Mouse (Mus musculus) mature B cell (primary cell): Measurements from ENCODE around the gene Mras.

ENCODE experiments used
- in situ Hi-C: fragments of 300-500 bp; cut with MboI; formaldehyde crosslinking; loops from 2 replicates; pipeline ENCODE4 v1.14.3; 2019

The Mras gene

DNA sequence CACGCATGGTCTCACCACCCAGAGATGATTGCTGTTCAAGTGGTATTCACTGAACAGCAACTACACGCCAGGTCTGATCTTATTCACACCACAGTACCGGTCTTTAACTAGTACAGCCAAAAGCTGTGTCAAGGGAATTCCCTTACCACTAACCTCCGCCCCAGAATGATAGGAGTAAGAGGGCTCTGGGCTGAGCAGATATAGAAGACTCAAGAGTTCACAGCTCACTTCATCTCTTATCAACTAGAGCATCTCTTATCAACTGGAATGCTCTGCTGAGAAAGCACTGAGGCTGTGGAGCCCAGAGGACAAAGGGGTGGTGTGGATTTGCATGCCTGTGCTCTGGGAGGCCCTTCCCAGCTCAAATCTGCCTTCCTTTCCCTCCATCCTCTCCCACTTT lies 25.4 kb downstream of the Mras start:
- in situ Hi-C loops, result no loop called here

DNA sequence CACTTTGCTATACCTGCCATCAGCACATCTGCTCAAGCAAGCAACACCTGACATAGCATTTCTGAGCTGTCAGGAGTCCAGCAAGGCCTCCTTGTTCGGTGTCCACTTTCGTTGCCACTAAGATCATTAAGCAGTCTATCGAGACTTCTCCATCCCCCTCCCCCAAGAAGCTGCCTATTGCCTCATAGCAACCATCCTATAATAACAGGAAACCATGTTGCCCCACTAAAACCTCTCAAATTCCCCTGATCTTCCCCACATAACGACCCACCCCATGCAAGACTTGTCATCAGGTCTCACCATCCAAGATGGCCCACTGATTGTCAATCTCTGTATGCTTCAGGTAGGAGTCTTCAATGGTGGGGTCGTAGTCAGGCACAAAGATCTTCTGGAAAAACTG lies 26.1 kb downstream of the Mras start:
- in situ Hi-C loops, result no loop called here

DNA sequence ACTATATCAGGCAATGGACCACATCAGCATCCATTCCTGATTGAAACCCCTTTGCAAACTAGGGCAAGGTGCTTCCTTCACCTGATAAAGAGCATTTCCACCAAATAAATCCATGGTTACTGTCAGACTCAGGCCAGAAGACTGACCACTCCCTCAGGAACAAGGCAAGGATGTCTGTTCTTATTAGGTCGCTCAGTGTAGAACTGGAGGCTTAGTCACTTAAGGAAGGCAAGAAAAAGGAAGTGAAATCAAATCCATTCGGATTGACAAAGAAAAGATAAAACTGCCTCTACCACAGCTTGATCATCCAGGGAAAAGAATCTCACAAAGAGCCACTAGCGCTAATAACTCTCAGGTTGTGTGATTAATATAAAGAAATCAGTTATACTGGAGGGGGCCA lies 27.9 kb downstream of the Mras start:
- in situ Hi-C loops, result no loop called here

DNA sequence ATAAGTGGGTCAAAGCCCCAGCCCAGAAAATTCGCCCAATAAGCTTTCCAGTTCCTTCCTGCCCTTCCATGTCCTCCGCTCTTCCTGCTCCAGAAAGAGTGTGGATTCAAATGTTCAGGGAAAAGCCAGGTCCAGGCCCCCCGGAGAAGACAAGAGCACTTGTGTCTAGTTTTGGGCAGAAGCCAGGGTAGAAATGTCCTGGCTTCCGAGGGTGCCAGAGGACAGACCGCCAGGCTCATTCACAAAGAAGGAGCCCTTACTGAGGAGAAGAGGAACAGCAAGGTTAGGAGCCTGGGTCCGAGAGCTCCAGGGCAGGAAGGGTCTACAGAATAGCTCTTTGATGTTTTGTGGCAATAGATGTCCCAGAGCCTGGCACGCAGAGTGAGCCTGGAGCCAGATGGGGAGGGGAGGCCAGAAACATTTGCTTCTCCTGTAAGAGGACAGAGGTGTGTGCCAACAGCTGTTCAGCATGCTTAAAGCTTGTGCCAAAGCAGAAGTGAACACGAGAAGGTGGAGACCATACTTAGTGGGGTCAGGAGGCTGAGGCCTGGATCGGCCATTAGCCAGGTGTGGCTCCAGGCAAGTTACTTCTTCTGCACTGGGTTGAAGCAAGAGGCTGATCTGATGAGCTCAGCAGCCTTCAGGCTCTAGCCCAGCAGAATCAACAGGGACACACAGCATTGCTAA lies 35.8 kb downstream of the Mras start:
- in situ Hi-C loops, result no loop called here

DNA sequence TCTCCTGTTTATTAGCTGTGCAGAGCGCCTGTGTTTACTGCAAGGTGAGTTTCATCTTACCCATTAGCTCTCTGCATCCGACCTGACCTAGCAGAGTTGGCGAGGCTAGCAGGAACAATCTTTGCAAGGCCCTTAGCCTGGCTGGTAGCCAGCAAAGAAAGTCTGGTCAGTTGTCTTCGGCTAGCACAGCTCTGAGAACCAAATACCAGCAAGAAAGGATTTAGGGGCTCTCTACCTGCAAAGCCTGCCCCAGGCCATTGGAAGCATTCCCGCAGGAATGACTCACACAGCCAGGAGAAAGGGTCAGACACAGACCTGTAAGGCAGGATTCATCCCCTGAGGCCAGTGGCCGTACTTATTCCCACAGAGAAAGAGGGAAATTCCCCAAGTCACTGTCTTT lies 36.4 kb downstream of the Mras start:
- in situ Hi-C loops, result no loop called here

DNA sequence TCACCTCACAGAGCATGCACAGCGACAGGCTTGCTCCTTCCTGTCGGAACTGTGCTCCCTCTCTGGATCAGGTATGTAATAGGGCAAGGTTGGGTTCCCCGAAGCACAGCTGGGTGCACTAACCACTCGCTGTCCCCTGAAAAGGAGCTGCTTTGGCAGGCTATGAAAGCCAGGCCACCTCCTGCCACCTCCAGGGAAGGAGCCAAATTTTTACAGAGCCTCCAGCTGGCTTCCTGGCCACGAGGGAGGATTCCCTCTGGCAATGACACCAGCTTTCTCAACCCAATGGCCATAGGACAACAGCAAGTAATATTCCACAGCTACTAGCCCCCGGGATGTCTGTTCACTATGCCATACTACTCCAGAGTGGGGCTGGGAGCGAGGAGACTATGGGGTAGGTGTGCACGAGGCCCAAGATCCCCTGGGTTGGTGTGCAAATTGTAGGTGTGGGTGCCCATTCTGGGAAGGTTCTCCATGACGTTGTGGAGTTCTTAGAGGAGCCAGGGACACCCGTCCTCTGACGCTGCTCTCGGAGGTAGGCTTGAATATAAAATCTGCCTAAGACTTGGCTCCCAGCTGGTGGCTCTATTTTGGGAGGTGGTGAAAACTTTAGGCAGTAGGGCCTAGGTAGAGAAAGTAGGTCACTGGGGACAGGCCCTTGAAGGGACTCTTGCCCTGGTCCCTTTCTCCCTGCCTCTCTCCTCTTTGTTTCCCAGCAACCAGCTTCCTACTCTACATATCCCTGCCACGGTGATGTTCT lies 39.9 kb downstream of the Mras start:
- in situ Hi-C loops, result no loop called here

DNA sequence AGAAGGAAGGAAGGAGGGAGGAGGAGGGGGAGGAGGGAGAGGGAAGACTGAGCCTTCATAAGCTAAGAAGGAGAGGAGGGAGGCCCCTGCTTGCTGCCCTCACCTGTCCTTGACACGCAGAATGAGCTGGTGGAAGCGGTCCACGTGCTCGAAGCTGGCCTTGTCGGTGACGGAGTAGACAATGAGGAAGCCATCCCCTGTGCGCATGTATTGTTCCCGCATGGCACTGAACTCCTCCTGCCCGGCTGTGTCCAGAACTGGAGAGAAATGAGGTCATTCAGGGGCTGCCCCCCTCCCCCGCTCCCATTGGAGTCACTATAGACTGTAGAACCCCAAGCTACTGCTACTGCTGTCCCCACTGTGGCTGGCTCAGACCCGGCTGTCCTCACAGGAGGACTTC lies 42.8 kb downstream of the Mras start:
- in situ Hi-C loops, result no loop called here

DNA sequence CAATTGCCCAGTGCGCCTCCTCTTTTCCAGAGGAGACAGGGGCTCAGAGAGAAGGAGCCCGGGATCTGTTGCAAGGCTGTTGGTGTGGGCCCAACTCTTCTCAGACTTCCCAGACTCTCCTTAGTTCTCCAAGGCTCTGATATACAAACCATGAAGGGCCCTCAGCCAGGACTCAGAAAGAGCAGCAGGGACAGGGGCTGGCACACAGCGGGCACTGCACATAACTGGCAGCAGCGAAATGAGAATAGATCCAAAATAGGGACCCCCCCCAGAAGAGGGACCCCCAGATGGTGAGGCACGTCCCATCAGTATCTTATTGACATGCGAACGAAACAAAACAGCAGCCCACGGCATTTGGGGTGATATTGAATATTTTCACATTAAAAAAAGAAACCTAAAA lies 44.0 kb downstream of the Mras start:
- in situ Hi-C loops, result no loop called here

DNA sequence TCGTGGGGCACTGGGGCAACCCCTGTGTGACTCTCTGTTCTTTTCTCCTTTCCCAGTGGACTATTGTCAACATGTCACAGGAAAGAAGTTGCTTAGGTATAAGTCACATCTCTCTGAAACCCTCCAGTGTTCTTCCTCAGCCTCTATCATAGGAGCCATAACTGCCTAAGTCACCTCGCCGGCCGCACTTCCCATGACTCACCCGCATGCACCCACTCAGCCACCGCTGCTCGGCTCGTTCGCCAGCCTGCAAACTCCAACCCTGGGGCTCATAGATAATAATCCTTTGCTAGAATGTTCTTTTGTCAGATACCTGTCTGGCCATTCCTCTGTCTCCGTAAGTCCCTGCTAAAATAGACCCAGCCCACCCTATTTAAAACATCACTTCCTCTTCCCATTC lies 45.6 kb downstream of the Mras start:
- in situ Hi-C loops, result no loop called here

DNA sequence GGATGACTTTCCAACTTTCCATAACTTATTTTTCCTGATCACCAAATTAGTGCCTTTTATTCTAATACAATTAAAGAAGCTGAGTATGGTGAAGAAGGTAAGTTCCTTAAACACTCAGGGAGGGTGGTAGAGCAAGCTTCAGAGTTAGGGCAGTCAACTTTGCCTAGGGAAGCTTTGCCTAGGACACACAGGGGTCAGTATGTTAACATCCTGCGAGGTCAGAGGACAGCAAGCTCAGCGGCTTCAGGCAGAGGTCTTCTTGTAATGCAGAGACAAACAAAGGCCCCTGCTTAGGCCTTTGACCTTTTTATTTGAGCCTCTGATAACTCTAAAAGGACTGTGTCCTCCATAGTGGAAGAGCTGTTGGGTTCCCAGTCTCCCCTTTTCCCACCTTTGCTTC lies 46.5 kb downstream of the Mras start:
- in situ Hi-C loops, result no loop called here

DNA sequence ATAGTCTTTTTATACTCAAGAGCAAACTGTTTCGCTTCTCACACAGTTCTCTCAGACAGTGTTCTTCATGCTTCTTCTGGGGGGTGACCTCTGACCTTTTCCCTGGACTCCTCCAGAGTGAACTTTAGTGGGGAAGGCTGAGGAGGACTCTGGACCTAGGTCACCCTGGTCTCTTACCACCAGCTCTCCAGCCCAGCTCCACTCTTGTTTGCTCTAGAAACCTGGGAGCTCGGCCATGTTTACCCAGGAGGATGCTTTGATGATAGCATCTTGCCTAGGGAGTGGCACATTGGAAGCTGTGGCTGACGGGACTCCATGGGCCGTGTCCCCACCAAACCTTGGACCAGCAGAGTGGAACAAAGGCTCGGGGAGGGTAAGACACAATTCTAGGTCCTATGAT lies 47.0 kb downstream of the Mras start:
- in situ Hi-C loops, result no loop called here

DNA sequence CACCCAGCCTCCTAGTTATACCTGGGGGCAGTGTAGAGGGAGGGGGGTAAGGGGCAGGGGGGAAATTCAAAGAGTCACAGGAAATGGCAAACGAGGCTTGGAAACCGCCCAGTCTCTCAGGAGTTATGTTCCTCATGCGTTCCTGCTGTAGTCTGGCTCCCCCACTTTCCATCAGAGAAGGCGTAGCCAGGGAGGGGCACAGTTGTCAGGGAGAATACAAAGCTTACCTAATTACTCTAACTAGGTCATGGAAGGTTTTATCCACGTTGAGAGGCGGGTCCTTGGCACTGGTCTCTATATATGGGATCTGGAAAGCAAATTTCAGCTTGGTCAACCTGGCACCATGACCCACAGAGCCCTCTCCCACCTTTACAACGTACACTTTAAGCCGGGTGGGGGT lies 47.7 kb downstream of the Mras start:
- in situ Hi-C loops, result no loop called here

DNA sequence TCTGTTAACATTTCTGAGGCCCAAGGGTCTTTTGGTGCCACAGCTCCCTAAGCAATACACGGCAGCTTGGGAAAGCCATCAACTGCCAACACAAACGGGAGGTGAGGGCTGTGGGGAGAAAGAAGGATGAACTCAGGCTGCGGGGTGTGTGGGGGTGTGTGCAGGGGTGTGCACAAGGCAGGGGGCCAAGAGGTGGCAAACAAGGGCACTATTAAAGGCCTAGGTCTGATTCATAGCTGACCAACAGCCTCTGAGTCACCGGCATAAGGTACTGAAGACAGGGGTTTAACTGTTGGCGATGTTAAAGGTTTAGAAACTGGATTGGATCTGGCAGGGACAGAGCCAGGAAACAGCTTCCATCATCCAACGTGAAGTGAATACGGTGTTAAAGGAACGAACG lies 48.3 kb downstream of the Mras start:
- in situ Hi-C loops, result no loop called here

DNA sequence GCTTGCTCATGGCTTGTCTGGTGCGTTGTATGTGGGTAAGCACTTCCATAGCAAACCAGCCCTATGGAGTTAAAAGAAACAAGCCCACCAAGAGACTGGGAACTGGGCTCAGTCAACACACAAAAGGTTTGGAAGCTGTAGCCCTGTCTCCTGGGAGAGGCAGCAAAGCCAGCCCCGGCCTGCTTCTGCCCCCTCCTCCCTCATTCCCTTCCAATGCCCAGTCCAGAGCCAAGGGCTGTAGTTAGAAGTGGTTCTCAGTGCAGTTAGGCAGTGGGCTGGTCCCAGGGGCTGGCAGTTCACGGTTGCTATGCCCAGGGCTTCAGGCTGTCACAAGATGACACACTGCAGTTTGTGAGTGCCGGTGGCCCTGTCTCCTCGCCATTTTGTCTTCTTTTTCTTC lies 49.1 kb downstream of the Mras start:
- in situ Hi-C loops, result no loop called here

DNA sequence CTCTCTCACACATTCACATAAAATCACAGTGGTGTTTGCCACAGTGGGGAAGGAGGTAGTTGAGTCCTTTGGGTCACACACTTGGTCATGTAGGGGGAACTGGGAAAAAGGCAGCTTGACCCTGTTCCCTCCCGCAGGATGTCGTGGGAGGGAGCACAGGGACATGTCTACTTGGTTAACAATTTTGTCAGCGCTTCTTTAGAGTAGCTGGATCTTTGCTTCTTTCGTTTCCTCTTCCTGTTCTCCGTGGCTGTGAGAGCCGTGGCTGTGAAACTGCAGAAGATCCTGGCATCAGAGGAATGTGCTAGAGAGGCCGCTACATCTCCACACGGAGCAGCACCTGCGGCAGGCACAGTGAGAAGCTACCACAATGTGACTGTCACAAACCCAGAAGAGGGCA lies 54.6 kb downstream of the Mras start:
- in situ Hi-C loops, result no loop called here

DNA sequence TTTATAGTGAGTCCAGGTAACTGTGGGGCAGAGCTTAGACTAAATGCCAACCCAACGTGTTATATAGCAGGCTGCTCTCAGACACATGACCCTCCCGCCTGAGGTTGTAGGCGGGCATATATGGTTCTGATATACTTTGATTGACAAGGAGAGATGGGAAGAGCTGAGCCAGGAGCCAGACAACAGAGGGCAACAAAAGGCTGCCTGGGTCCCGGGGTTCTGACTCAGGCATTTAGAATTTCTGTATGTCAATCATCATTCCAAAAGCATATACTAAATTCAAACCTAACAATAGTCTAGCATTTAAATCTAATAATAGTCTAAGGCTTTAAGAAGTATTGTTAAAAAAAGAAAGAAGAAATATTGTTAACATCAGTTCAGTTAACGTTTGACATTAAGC lies 58.0 kb downstream of the Mras start:
- in situ Hi-C loops, result loop anchor here (10.0 kb wide), 1 partner anchor 324 kb away; no protein-coding TSS in a partner anchor

DNA sequence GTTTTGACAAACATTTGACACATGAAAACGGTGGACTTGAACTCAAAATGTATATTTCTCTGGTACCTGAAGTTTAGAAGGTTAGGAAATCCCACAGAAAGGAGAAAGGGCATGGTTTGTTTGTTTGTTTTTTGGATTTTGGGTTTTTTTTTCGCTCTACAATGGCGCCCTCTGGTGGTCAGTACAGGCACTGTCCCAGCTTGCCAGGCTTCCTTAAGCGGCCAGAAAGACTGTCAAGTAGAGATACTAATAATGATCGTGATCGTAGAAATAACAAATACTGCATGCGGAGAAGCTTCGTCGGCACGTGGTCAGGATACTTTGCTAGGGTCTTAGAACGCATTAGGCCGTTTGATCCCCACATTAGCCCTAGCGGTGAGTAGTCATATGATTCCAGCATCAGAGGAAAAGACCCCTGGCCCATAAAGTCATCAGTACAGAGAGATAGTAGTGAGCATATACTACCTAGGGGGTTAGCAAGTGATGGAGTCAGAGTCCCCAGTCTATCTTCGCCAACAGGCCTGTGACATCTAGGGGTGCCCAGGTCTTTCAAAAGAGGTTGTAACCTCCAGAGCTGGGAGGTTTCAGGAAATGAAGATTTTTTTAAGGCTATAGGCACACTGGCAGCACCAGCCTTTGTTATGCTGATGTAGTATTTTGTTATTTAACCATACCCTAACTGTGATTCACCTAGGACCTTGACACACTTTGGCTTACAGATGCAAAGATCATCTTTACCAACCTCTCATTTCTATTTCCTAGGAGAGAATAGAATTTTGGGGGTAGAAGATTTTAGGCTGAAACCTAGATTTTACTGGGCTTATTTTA lies 60.4 kb downstream of the Mras start:
- in situ Hi-C loops, result loop anchor here (10.0 kb wide), 1 partner anchor 322 kb away; no protein-coding TSS in a partner anchor

DNA sequence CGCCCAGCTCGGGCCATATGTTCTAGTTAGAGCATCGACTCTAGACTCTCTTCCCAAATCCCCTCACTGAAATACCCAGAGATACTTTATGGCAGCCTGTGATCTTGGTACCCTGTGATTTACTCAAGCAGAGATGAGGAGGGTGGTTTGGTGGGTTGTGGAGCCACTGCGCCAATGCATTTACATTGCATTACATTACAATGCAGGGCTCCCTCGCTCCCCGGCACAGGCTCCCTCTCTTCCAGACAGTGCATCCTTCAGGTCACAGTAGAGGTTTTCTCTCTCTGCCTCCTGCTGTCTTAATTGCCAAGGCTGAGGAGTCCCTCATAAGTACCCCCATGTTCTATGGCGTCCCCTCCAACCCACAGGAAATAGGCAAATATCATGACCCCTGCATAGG lies 68.8 kb downstream of the Mras start:
- in situ Hi-C loops, result no loop called here

DNA sequence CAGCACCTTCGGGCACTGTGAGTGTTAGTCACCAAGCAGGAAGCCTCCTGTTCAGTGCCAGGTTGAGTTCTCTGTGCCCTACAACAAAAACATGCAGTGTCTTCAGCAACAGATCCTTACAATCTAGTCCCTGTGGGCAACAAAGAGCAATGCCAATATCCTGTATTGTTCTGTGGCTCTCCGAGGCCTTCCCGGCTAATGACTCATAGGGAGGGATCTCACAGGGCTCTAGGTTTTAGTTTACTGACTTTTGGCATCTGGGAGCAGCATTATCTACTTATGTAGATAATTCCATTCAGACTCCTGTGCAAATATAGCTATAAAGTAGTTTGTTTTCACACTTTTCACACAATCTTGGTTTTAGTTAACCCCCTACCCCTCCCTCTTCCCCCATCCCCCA lies 71.3 kb downstream of the Mras start:
- in situ Hi-C loops, result no loop called here

DNA sequence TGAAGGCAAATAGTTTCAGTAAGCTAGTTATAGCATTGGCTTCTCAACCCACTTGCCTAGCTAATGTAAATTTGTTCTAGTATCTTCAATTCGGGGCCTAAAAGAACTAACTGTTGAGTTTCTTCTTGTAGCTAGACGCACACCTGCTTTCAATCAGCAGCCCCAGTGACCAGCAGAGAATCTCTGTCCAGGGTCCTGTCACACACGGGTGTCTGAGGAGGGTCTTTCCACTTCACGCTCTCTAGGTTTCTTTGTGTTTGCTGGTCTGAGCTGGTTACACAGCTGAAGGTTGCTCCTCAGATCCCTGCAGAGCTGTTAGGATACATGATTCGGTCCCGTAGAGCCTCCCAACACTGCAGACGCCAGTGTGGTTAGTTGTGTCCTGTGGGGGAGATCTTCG lies 74.1 kb downstream of the Mras start:
- in situ Hi-C loops, result no loop called here

DNA sequence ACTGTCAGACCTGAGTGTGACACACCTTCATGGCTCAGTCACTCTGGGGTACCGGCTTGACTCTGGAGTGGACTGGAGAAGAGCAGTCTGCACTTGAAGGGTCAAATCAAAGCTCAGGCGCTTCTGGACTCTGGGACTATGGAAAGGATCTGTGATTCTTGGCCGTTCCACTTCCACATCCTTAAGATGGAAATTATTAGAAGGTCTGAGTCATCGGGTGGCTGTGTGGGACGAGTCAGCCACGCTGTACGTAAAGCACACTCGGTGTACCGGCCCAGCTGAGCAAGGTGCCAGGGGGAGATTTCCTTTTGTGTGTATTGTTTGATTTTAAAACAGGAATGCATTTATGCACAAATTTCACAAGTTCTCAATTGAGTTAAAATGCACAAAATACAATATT lies 75.2 kb downstream of the Mras start:
- in situ Hi-C loops, result no loop called here

DNA sequence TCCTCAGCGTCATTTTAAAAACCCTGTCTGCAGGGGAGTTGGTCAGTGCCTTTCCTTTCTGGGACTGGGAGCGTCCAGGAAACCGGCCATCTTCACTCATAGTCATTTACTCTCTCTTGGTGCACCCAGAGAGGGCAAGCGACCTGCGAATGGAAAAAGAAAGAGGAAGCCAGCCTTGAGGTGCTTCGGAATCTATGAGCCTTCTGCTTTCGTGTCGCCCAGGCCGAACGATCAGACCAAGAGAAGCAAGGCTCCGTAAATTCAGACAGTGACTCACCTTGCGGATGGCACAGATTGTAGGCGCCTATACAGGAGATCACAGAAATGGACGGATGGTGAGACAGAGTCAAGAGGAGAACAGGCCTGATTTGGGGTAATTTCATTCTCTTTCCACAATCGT lies 78.2 kb downstream of the Mras start:
- in situ Hi-C loops, result no loop called here
